Mouse (Mus musculus) small intestine, adult 2 months (tissue): Measurements from ENCODE around the gene Hist1h2ad. TPM values are rescaled to one million over a fixed set of nuclear protein-coding genes. Genes with fewer than 3 reads are reported as not detected.
A peak's percentile ranks its signal among the peaks of the same experiment; 100 is the strongest.
"Not testable (repeated sequence)": the region's sequence is repeated elsewhere in the genome, so short reads cannot be mapped to it uniquely, and the experiment has no call there.

Source experiments
- H3K27ac ChIP-seq: fragments of 200-500 bp; 2 replicates; pipeline ENCODE4 v1.5.1; 2012; ENCODE audit warnings: low read depth, low read length, control low read depth, inconsistent platforms; ENCODE audit not compliant: insufficient read depth
- H3K27me3 ChIP-seq: fragments of 200-500 bp; 2 replicates; pipeline ENCODE4 v1.6.1; 2012; ENCODE audit warnings: mild to moderate bottlenecking, moderate library complexity, low read length, inconsistent platforms; ENCODE audit not compliant: control insufficient read depth, insufficient read depth
- H3K36me3 ChIP-seq: fragments of 200-500 bp; 2 replicates; pipeline ENCODE4 v1.6.1; 2012; ENCODE audit warnings: mild to moderate bottlenecking, low read length, control low read depth, inconsistent platforms; ENCODE audit not compliant: control insufficient read depth, insufficient read depth
- H3K4me1 ChIP-seq: fragments of 200-500 bp; 2 replicates; pipeline ENCODE4 v1.6.1; 2012; ENCODE audit warnings: low read length, inconsistent platforms, mixed read lengths; ENCODE audit not compliant: control insufficient read depth, insufficient read depth, insufficient read length
- H3K4me3 ChIP-seq: fragments of 200-500 bp; 2 replicates; pipeline ENCODE4 v1.5.1; 2012; ENCODE audit warnings: low read depth, mild to moderate bottlenecking, control low read depth, inconsistent platforms, low read length, moderate library complexity
- CTCF ChIP-seq: fragments of 200-500 bp; IDR thresholded peaks from 2 replicates; pipeline ENCODE4 v1.5.1; 2012; ENCODE audit warnings: low read depth, mild to moderate bottlenecking, control low read depth, inconsistent platforms, low read length, moderate library complexity, mixed read lengths; ENCODE audit not compliant: insufficient replicate concordance, insufficient read length; ENCODE audit errors: extremely low read depth
- POLR2A ChIP-seq: fragments of 200-500 bp; IDR thresholded peaks from 2 replicates; pipeline ENCODE4 v1.6.1; 2012; ENCODE audit warnings: low read depth, mild to moderate bottlenecking, control low read depth, inconsistent platforms, low read length, moderate library complexity
- WGBS: fragments of 180-500 bp; shearing (Covaris S2); methylation state at CpG from one replicate; pipeline ENCODE4 v1.1.7; 2018; 5-methylcytosine and 5-hydroxymethylcytosine counted together
- polyA plus RNA-seq: library from polyadenylated mRNA; depleted of rRNA; stranded (reverse); fragments of >200 nt; gene quantifications from 2 replicates; pipeline ENCODE4 v1.2.3, GENCODE M21; 2012; rRNA removed

The Hist1h2ad gene
- polyA plus RNA-seq, 1 experiment = 21.3 TPM

- Histone ChIP-seq H3K27ac (peak overlapping the region; percentile 98), H3K4me1 (no peaks in the 10 kb centered on the region; the same call in 1 of the 2 replicates), H3K27me3 (no peaks in the 10 kb centered on the region), H3K36me3 (no peaks in the 10 kb centered on the region), H3K4me3 (peak overlapping the region; percentile 66)
- TF ChIP-seq POLR2A = no peak
- no peak for TF ChIP-seq CTCF
- WGBS = 29% methylated on average over 12 of the region's 12 CpGs
These were observed 46.0 kb downstream of the Hist1h2ad start for GRCm38 (mm10) chr13:23620056-23620732.

DNA sequence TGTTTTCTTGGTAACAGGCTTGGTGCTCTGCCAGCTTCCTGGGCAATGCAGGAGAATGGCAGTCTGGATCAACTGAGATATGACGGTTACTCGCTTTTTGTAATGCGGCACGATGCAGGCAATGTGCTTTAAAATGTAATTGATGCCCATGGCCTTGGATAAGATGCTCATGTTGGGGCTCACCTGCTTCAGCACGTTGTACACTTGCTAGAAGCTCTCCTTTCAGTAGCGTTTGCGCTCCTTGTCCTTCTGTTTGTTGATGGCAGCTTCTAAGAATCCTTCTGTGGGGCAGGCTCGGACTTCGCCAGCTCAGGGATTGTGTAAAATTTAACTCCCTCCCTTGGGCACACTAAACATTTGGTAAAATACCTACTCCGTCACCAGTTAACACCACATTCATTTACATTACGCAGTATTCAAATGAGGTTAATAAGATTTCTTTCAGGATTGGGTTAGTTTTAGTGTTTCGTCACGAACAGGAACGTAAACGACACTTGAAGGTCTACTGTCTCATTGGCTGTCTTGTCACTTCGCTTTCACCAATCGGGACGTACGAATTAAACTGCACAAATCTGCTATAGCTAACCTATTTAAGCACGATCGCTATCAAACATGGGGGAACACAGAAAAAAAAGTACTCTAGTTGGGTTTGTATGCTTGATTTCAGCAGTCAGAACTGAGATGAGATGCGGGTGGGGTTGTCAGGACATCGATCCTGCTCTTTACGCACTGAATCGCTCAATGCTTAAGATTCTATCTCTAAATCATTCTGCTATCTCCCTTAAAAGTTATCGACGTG lies 46.8 kb downstream of the Hist1h2ad start, which contains the start of gene Hist1h2be:
Hist1h2be (minus strand) TSS at position 392 of the 799 bp plus-strand sequence.
- no peaks in the 10 kb centered on the region for H3K27me3 ChIP-seq
- peak within 1 kb of the TSS; percentile 98 for H3K27ac ChIP-seq
- under 1% methylated on average over 27 of the region's 27 CpGs for WGBS
- H3K36me3 ChIP-seq = no peaks in the 10 kb centered on the region
- no peaks in the 10 kb centered on the region; the same call in 1 of the 2 replicates for H3K4me1 ChIP-seq
- TF ChIP-seq CTCF (no peak), POLR2A (no peak)
- peak within 1 kb of the TSS; percentile 79 for H3K4me3 ChIP-seq

DNA sequence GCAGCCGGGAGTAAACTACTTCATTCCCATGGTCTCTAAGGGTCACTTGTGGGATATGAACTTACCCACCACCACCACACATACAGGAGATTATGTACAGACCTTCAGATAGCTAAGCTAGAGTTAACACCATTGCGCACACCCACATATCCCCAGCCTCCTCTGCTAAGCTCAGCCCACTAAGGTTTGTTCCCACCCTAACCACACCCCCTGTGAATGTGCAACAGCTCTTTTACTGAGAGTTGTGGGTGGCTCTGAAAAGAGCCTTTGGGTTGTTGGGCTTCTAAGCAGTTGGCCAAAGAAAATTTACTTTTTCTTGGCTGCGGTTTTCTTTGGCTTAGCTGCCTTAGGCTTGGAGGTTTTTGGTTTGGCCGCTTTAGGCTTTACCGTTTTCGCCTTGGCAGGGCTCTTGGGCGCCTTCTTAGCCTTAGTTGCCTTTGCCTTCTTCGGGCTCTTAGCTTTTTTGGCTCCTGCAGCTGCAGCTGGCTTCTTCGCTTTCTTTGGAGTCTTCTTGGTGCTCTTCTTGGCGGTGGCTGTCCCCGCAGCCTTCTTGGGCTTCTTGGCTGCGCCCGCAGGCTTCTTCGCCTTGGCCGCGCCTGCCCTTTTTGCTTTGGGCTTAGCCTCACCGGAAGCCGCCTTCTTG lies 47.5 kb downstream of the Hist1h2ad start:
- peak overlapping the region; percentile 79 for H3K4me3 ChIP-seq
- no peaks in the 10 kb centered on the region for H3K27me3 ChIP-seq
- WGBS = under 1% methylated on average over 18 of the region's 18 CpGs
- H3K27ac ChIP-seq = peak overlapping the region; percentile 98
- TF ChIP-seq CTCF (no peak), POLR2A (peak; percentile 35)
- H3K4me1 ChIP-seq = no peaks in the 10 kb centered on the region; the same call in 1 of the 2 replicates
- H3K36me3 ChIP-seq = no peaks in the 10 kb centered on the region

GRCm38 (mm10) chr13:23622175-23622671 lies 48.0 kb downstream of the Hist1h2ad start, which contains the start of gene Hist1h1e:
TSS of gene Hist1h1e (minus strand) at chr13:23622558.
- TF ChIP-seq POLR2A = peak; percentile 95
- Histone ChIP-seq H3K27ac (peak within 1 kb of the TSS; percentile 98), H3K4me3 (peak within 1 kb of the TSS; percentile 79)
- under 1% methylated on average over 53 of the region's 53 CpGs for WGBS
- H3K27me3 ChIP-seq, H3K4me1 ChIP-seq, H3K36me3 ChIP-seq: not testable (repeated sequence)

GRCm38 (mm10) chr13:23622861-23623450 lies 48.8 kb downstream of the Hist1h2ad start:
- TF ChIP-seq POLR2A = no peak
- TF ChIP-seq CTCF = no peak
- WGBS = 20% methylated on average over 7 of the region's 7 CpGs

More at GRCm38 (mm10) chr13:23622861-23623450, 48.8 kb downstream of the Hist1h2ad start:
- Histone ChIP-seq H3K36me3 (no peaks in the 10 kb centered on the region), H3K27me3 (no peaks in the 10 kb centered on the region), H3K4me1 (no peaks in the 10 kb centered on the region; the same call in 1 of the 2 replicates), H3K4me3 (no peak overlapping the region), H3K27ac (peak overlapping the region; percentile 51)

Other genes with a start within 250 kb of the Hist1h2ad start
- 0.15 and 0.20 TPM in 2 replicates for gene Zfp322a, start 205.2 kb upstream of the Hist1h2ad start, polyA plus RNA-seq
- 0.95 and 1.2 TPM in 2 replicates for gene Abt1, start 150.5 kb upstream of the Hist1h2ad start, polyA plus RNA-seq
- 0.05 TPM in 1 of 2 replicates, not detected in the other for gene Btn1a1, start 108.5 kb upstream of the Hist1h2ad start, polyA plus RNA-seq
- not detected in 2 replicates for gene Btn2a2, start 85.5 kb upstream of the Hist1h2ad start, polyA plus RNA-seq
- 39.6 and 71.6 TPM in 2 replicates for gene Hist1h4h, start 43.3 kb upstream of the Hist1h2ad start, polyA plus RNA-seq
- 631 and 1,420 TPM in 2 replicates for gene Hist1h2af, start 40.5 kb upstream of the Hist1h2ad start, polyA plus RNA-seq
- 43.4 and 65.8 TPM in 2 replicates for gene Hist1h3g, start 39.0 kb upstream of the Hist1h2ad start, polyA plus RNA-seq
- 2.4 and 5.1 TPM in 2 replicates for gene Hist1h2bh, start 31.0 kb upstream of the Hist1h2ad start, polyA plus RNA-seq
- 9.6 and 13.1 TPM in 2 replicates for gene Hist1h3f, start 30.3 kb upstream of the Hist1h2ad start, polyA plus RNA-seq
- 13.6 and 21.3 TPM in 2 replicates for gene Hist1h4f, start 22.7 kb upstream of the Hist1h2ad start, polyA plus RNA-seq
- gene Hist1h1d, start 21.1 kb upstream of the Hist1h2ad start, polyA plus RNA-seq = 0.27 and 0.29 TPM in 2 replicates
- gene Hist1h3e, start 12.0 kb upstream of the Hist1h2ad start, polyA plus RNA-seq = 27.6 and 43.3 TPM in 2 replicates
- 27.3 and 38.0 TPM in 2 replicates for gene Hist1h2ae, start 3.2 kb upstream of the Hist1h2ad start, polyA plus RNA-seq
- gene Hist1h2bg, start 3.0 kb upstream of the Hist1h2ad start, polyA plus RNA-seq = 32.8 and 51.3 TPM in 2 replicates
- 9.0 and 24.6 TPM in 2 replicates for gene Hist1h2bf, start 185 bp upstream of the Hist1h2ad start, polyA plus RNA-seq
- gene Hist1h3d, start 1.4 kb downstream of the Hist1h2ad start, polyA plus RNA-seq = 11.5 and 24.2 TPM in 2 replicates
- gene Hist1h4d, start 7.2 kb downstream of the Hist1h2ad start, polyA plus RNA-seq = 10.1 and 13.8 TPM in 2 replicates
- 1.5 and 1.8 TPM in 2 replicates for gene Hist1h2be, start 46.7 kb downstream of the Hist1h2ad start, polyA plus RNA-seq
- gene Hist1h1e, start 48.2 kb downstream of the Hist1h2ad start, polyA plus RNA-seq = 2.2 and 2.4 TPM in 2 replicates
- 3.1 and 4.0 TPM in 2 replicates for gene Hist1h2ac, start 109.6 kb downstream of the Hist1h2ad start, polyA plus RNA-seq
- gene Hist1h2bc, start 109.8 kb downstream of the Hist1h2ad start, polyA plus RNA-seq = 210 and 772 TPM in 2 replicates
- not detected in 2 replicates for gene Hist1h1t, start 121.4 kb downstream of the Hist1h2ad start, polyA plus RNA-seq
- 13.7 and 17.8 TPM in 2 replicates for gene Hist1h4c, start 124.1 kb downstream of the Hist1h2ad start, polyA plus RNA-seq
- 3.5 and 7.7 TPM in 2 replicates for gene Hfe, start 136.5 kb downstream of the Hist1h2ad start, polyA plus RNA-seq
- gene Hist1h1c, start 164.4 kb downstream of the Hist1h2ad start, polyA plus RNA-seq = 25.6 and 68.0 TPM in 2 replicates
- gene Hist1h3c, start 171.2 kb downstream of the Hist1h2ad start, polyA plus RNA-seq = 39.3 and 49.1 TPM in 2 replicates
- gene Hist1h2bb, start 172.4 kb downstream of the Hist1h2ad start, polyA plus RNA-seq = 17.8 and 19.7 TPM in 2 replicates
- 32.5 and 55.3 TPM in 2 replicates for gene Hist1h2ab, start 176.7 kb downstream of the Hist1h2ad start, polyA plus RNA-seq
- 39.8 and 49.8 TPM in 2 replicates for gene Hist1h3b, start 177.9 kb downstream of the Hist1h2ad start, polyA plus RNA-seq
- 17.0 and 25.9 TPM in 2 replicates for gene Hist1h4b, start 182.6 kb downstream of the Hist1h2ad start, polyA plus RNA-seq
- 17.4 and 19.9 TPM in 2 replicates for gene Hist1h4a, start 186.8 kb downstream of the Hist1h2ad start, polyA plus RNA-seq
- gene Hist1h3a, start 188.0 kb downstream of the Hist1h2ad start, polyA plus RNA-seq = 32.6 and 42.4 TPM in 2 replicates
- gene Hist1h1a, start 189.3 kb downstream of the Hist1h2ad start, polyA plus RNA-seq = 0.53 and 0.95 TPM in 2 replicates
- gene Trim38, start 195.5 kb downstream of the Hist1h2ad start, polyA plus RNA-seq = 0.90 and 4.5 TPM in 2 replicates
- not detected in 2 replicates for gene Slc17a2, start 232.6 kb downstream of the Hist1h2ad start, polyA plus RNA-seq